Mouse (Mus musculus) natural killer cell, adult 2 months (primary cell): ENCODE measurements around the gene Sass6.
"Not testable (repeated sequence)": the region's sequence is repeated elsewhere in the genome, so short reads cannot be mapped to it uniquely, and the experiment has no call there.

Source experiments
- DNase-seq, 2 experiments: peaks; one replicate each; pipeline ENCODE4 v3.0.0; 2022; ENCODE audit warnings: low spot score in 2 of 2

Gene Sass6

GRCm38 (mm10) chr3:116632971-116633370 is 38.2 kb downstream of the Sass6 start:
- DNase-seq, result no peak

- DNase-seq, result no peak
These were observed 39.3 kb downstream of the Sass6 start for GRCm38 (mm10) chr3:116634091-116634490.

DNA sequence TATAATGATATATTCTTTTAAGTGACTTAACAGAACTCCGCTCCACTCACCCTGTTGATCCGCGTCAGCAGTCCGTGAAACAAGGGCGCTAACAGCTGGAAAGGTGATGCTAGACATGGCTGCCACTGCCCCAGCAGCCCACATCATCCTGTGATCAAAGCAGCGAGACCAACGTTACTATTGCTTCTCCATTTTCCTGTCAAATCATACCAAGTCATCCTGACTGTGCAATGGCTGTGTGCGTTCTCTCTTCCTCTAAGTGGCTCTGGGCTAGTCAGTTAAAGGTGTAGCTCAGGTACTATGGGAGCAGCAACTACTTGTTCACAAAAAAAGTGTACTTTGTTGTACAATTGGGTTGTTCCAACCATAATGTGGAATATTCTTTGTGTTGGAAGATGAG is 40.1 kb downstream of the Sass6 start:
- no peak for DNase-seq

GRCm38 (mm10) chr3:116635799-116636198 is 41.0 kb downstream of the Sass6 start:
- DNase-seq, result no peak

DNA sequence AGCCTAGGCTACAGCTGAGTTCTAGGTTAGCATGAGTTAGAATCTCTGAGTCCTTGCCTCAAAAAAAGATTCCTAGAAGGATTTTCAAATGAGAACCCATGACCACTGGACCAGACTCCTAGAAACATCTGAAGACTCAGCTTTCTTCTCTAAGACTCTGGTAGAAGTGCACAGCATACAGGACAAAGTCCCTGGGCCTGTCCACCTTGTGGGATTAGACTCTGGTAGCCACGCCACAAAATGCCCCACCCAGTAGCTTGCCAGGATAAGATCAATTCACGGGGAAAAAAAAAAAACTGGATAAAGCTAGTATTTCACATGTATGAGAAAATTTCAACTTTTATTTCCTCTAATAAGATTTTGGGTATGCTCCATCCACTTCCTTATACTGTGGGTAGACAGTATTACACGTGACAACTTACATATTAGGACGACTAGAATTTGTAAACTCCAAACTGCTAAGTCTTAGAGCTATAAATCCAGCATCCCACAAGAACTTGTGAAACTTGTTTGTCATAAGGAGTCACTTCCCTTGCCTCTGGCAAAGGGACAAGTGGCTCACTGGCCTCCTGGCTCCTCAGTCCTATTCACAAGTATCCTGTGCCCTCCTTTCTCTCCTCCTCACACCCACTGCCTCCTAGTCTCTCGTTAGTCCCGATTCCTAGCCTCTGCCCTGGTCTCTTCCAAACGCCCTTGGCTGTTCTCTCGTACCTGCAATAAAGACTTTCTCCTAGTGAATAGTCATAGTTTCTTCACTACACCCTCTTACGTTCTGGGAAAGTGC is 43.1 kb downstream of the Sass6 start:
- no peak for DNase-seq

- DNase-seq, result no peak
These were observed 43.8 kb downstream of the Sass6 start for GRCm38 (mm10) chr3:116638572-116638971.

- no peak for DNase-seq
These were observed 45.2 kb downstream of the Sass6 start for GRCm38 (mm10) chr3:116640024-116640423.

DNA sequence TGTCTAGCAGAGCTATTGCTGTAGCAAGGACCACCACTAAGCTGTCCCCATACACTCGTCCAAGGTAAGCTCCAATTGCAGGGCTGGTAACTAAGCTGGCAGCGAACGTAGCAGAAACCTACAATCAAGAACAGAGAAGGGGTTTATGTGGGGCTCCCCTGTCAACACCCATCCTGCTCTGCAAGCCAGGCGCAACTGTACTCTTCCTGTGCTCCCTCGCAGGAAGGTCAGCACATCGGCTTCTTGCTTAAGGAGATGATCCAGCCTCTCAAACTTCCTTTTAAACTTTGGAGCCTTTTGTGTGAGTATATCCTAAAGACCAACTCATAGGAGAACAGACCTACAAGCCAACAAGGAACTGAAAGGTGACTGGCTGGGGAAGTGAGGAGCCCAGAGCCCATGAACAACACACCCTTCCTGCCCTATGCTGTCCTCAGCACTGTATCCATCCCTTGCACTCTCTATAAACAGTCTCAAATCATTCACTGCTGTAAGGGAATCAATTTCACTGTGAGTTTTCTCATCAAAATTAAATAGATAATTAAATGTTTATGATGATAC is 47.1 kb downstream of the Sass6 start:
- DNase-seq, result no peak

- no peak for DNase-seq
These were observed 47.6 kb downstream of the Sass6 start for GRCm38 (mm10) chr3:116642373-116642772.

DNA sequence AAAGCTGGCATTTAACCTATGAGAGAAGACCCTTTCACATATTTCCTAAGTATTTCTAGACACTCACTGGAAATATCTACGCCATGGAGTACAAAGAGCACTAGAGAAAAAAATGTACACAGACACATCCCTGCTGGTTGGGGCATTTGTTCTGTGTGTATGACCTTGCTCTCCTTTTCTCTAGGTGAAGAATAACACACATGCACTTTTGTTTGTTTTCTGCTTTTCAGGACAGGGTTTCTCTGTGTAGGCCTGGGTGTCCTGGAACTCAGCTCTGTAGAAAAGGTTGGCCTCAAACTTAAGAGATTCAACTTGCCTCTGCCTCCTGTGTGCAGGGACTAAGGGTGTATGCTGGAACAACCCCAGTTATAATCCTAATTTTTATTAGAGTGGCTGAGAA is 51.6 kb downstream of the Sass6 start:
- DNase-seq, result no peak

DNA sequence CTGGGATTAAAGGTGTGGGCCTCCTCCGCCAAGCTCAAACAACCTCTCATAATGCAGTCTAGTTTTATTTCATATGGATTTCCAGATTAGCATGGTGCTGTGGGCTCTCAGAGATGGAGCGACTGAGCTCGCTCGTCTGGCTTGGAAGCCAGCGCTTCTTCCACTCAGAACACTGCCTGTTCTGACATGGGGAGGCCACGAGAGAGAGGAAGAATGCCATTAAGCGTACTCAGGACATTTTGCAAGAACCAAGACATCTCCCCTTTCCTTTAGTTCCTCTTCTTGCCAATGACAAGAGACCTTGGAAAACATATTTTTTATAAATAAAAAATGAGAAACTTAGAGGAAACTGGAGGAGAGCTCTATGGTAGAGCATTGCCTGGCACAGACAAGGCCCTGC is 54.0 kb downstream of the Sass6 start:
- DNase-seq, result no peak

DNA sequence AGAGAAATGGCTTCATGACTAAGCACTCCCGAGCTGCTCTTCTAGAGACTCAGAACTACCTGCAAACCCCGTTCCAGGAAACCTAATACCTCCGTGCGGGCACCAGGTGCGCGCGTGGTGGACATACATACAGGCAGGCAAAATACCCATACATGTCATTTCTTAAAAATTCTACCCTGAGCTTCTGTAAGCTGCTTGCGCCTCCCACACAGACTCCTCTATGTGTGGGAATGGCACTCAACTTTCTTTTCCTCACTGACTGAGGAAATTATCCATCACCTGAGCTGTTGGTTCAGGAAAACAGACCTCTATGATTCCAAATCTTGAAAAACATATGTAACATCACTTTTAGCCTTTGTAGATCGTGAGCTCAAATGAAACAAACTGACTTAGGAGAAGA is 55.9 kb downstream of the Sass6 start:
- no peak for DNase-seq

DNA sequence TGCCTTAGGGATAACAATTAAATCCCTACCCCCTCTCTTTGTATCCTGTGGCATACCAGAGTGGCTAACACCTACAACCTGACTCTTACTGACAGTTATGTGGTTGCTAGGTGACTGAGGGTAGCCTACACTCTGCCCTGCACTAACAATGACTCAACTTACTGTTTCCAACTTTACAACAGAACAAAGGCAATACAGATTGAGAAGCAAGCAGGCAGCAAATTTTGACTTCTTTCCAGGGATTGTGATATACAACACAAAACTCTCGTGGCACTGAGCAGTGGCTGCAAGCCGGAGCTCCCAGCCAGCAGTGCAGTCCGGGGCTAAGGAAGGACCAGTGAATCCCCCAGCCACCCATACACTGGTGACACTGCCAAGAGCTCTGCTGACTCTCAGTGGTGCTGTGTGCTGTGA is 57.3 kb downstream of the Sass6 start:
- DNase-seq, result no peak

- DNase-seq, result no peak
These were observed 58.6 kb downstream of the Sass6 start for GRCm38 (mm10) chr3:116653278-116653945.

DNA sequence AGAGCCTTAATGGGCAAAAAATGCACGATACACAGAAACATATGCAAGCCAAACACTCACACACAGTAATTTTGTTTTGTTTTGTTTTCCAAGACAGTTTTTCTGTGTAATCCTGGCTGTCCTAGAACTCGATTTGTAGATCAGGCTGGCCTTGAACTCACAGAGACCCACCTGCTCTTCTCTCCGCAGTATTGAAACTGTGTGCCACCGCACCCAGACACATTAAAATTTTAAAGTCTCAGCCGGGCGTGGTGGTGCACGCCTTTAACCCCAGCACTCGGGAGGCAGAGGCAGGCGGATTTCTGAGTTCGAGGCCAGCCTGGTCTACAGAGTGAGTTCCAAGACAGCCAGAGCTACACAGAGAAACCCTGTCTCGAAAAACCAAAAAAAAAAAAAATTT is 59.3 kb downstream of the Sass6 start:
- DNase-seq, result not testable (repeated sequence)

- DNase-seq, result no peak
These were observed 61.6 kb downstream of the Sass6 start for GRCm38 (mm10) chr3:116656184-116656965.

- no peak for DNase-seq
These were observed 64.3 kb downstream of the Sass6 start for GRCm38 (mm10) chr3:116658928-116659565.

DNA sequence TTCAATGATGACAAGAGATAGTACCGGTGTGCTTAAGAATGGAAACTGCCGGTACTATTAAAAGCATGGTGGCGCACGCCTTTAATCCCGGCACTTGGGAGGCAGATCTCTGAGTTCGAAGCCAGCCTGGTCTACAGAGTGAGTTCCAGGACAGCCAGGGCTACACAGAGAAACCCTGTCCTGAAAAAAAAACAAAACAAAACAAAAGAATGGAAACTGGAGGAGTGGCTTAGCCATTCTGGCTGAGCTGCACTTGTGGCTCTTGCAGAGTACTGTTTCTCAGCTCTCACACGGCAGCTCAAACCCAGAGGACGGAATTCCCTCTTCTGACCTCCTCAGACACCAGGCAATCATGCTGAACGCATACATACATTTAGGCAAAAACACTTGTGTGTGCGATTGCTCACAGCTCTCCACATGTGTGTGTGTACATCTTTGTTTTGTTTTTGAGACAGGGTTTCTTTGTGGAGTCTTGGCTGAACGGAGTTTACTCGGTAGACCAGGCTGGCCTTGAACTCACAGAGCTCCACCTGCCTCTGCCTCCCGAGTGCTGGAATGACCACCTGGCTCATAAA is 65.2 kb downstream of the Sass6 start:
- DNase-seq, result no peak

- no peak for DNase-seq
These were observed 66.6 kb downstream of the Sass6 start for GRCm38 (mm10) chr3:116661288-116661869.

- no peak for DNase-seq
These were observed 67.2 kb downstream of the Sass6 start for GRCm38 (mm10) chr3:116661870-116662414.

DNA sequence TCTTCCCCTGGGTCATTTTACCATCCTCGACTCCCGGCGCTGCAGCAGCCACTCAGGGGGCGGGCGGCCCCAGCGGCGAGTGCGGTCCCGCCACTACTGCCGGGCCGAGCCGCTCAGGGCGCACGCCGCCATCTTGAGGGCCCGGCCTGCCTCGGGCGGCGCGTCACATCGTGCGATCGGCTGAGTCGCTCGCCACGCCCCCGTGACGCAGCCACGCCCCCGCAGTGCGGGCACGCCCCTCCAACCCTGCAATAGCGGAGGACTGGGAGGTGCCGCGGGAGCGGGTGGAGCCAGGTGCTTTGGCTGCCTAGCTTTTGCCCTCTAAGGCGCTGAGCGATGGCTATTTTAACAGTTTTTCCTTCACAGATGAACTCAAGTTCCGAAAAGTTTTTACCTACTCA is 67.7 kb downstream of the Sass6 start, which contains the start of gene Mfsd14a:
TSS of gene Mfsd14a (minus strand) at position 215 of the 401 bp plus-strand sequence.
- peak; percentile 98 to 99 for DNase-seq
